Mouse (Mus musculus): Measurements from ENCODE around the gene Dbnl.

Dbnl gene

GRCm38 (mm10) chr11:5788056-5789014 is at the start of gene Dbnl:
Gene Dbnl (plus strand): TSS chr11:5788488.
- peak; percentile 96 for DNase-seq

- DNase-seq: no peak
Measured at GRCm38 (mm10) chr11:5738888-5739632, 49.2 kb upstream of the Dbnl start.

- no peak for DNase-seq
Measured at GRCm38 (mm10) chr11:5739846-5740245, 48.4 kb upstream of the Dbnl start.

DNA sequence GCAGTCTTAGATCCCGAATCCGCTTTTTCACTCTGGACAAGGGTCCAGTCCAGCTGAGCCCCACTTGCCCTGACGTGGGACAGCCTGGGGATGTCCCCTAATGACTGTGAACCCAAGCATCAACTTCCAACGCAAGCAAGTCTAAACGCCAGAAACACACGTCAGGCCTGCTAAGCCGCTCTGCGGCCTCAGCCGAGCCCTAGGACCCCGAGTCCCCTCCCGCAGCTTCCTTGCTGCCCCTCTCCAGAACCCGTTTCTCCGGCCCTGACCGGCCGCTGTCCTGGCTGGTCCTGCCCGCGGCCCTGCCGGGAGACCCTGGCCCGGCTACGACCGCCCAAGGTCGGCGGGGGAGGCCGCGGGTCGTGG is 47.7 kb upstream of the Dbnl start:
- peak; percentile 40 for DNase-seq

- DNase-seq: peak; percentile 82
Measured at GRCm38 (mm10) chr11:5740965-5741627, 47.2 kb upstream of the Dbnl start.

DNA sequence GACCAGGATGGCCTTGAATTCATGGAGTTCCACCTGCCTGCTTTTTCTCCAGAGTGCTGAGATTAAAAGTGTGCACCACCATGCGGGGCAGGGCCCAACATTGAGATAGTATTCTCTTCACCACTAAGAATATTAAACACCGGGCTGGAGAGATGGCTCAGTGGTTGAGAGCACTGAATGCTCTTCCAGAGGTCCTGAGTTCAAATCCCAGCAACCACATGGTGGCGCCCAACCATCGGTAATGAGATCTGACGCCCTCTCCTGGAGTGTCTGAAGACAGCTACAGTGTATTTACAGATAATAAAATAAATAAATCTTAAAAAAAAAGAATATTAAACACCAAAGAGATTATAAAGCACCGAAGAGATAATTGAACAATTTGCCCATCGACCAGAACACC is 46.2 kb upstream of the Dbnl start:
- DNase-seq: peak; percentile 42

DNA sequence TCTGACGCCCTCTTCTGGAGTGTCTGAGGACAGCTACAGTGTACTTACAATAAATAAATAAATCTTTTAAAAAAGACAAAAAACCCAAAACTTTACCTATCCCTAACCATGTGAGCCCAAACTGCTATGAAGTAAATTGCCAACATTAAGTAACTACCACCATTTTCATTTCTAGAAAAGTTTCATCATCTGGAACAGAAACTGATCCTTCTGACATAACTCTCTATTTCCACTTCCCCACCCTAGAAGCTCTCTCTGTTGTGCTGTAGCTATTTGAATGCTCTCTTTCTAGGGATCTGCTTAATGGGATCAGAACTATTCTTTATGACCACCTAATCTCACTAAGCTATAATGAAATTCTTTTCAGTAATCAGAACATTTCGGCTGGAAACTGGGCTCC is 43.3 kb upstream of the Dbnl start:
- no peak for DNase-seq

- no peak for DNase-seq
Measured at GRCm38 (mm10) chr11:5753755-5754154, 34.5 kb upstream of the Dbnl start.

GRCm38 (mm10) chr11:5761820-5762632 is 26.3 kb upstream of the Dbnl start, which contains the start of gene Urgcp:
Gene Urgcp (minus strand): TSS chr11:5762376.
- peak; percentile 96 for DNase-seq

DNA sequence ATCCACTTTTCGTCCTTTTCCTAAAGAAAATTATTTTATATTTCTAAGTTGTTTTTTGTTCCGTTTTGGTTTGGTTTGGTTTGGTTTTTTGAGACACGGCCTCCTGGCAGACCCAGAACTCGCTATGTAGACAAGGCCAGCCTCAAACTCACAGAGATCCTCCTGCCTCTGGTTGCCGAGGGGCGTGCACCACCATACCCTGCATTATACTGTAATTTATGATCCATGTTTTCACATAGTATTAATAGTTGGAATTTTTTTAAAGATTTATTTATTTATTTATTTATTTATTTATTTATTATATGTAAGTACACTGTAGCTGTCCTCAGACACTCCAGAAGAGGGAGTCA is 25.7 kb upstream of the Dbnl start:
- DNase-seq: no peak

DNA sequence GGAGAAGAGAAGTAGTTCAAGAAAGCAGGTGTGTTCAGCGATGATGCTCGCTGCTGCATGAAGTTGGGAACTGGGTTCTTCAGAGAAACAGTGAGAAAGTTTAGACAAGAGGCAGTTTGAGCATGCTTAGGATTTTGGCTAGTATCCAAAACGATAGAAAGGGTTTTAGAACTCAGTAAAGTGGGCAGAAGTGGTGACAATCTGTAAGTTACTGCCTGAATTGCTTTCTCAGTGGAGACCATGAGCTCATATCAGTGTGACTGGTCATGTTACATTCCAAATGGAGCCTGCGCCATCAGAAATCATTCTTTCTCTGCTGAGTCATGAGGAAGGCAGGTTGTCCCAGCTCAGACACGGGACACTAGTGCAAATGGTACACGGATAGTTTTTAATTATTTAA is 22.3 kb upstream of the Dbnl start:
- no peak for DNase-seq

- no peak for DNase-seq
Measured at GRCm38 (mm10) chr11:5778481-5778880, 9.8 kb upstream of the Dbnl start.

GRCm38 (mm10) chr11:5780035-5780499 is 8.2 kb upstream of the Dbnl start:
- no peak for DNase-seq

DNA sequence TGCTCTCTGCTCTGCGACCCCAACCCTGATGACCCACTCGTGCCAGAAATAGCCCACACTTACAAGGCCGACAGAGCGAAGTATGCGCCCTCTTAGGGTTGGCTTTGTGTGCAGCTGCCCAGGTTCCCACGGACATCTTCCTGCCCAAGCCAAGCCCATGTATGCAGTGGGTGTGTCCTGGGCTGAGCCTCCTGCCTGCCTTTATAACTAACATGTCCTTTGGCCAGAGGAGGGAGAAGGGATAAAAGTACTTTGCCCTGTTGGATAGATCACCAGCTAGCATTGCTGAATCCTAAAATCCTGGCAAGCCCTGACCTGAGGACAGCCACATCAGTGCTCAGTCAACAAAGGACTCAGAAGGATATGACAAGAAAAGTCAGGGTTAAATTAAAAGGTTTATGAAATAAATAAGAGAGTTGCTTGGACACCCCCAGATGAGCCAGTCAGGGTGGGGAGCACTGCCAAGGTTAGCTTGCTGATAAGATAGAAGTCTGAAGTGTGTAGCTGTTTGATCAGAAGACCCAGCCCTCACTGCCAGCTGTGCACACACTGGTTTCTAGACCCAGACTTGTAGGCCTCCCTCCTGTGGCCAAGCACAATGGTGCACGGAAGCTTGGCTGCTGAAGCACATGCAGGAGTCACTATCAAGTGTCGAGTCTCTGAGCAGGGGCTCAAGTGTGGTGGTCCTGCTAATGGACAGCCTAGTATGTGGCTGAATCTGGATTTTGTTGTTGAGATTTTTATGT is 5.9 kb upstream of the Dbnl start:
- no peak for DNase-seq

DNA sequence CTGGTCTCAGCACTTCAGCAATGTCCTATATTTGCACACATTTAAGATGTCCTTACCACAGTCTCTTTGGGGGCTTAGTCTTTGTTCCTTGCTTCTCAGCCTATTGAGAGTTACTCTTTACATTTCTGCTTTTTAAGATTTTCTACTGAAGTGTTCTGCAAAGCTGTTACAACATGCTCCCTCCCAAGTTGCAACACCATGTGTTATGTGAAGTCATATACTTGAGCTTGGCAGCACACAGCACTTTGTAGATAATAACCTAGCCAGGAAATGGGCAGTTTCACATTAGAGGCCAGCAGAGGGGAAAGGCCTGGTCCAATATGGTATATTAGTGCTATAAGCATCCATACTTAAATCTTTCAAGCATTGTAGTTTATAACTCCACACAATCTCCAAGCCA is 2.6 kb upstream of the Dbnl start:
- DNase-seq: no peak

- no peak for DNase-seq
Measured at GRCm38 (mm10) chr11:5787671-5788055, 625 bp upstream of the Dbnl start.

GRCm38 (mm10) chr11:5789071-5789753 is 924 bp downstream of the Dbnl start:
- no peak for DNase-seq

DNA sequence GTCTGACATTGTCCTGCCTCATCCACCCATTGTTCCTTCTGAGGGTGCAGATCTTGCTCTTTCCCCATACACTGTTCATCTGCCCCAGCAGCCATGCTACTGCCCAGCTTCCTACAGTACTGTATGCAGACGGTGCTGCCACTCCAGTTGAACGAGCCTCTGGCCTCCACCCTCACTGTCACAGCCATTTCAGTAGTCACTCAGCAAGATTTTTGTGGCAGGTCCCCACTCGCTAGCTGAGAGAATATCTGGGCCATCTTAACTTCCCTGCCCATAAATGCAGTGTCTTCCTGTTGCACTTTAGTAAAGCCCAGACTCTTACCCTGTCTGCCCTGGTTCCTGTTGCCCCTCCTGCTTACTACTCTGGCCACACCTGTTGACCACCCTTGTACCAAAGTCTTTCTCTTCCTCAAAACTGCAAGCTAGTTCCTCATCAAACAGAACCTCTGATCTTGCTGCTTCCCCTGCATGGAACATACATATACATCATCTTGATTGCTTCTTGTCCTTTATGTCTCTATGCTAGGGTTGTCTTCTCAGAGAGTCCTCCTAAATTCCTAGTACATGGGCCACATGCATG is 1.6 kb downstream of the Dbnl start:
- no peak for DNase-seq

- no peak for DNase-seq
Measured at GRCm38 (mm10) chr11:5790431-5790830, 2.1 kb downstream of the Dbnl start.

DNA sequence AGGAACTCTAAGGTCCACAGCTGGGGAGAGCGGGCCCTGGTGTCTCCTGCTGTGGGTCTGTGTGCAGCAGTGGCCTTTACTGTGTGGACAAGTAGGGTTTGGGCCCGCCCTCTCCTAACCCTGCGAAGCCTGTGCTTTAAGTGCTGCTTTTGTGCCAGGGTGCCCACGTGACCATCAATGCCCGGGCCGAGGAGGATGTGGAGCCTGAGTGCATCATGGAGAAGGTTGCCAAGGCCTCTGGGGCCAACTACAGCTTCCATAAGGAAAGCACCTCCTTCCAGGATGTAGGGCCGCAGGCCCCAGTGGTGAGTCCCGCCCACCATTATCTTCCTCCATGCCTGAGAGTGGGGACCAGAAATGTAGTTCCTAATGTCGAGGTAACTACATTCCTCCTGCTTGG is 7.0 kb downstream of the Dbnl start:
- no peak for DNase-seq

DNA sequence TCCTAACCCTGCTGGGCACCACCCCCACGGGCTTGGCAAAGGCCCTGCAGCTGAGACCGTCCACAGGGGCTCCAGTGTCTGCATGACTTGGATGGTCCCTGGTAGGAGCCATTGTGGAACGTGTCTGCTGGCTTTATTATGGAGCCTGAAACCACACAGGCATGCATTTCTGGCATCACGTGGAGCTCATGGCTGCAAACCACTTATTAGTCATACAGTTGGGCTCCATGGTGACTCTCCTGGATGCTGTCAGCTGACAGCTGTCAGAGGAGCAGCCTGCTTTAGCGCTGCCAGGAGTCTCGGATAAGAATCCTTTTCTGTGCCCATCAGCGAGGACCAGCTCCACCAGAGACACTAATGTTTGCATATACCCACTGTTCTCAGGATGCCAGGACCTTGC is 7.4 kb downstream of the Dbnl start:
- no peak for DNase-seq

Data from lung, postnatal 14 days (tissue).